Mouse (Mus musculus) embryonic fibroblast, embryonic 13.5 days (primary cell): ENCODE measurements at regions not wholly inside any gene's neighbourhood (a gene's known extent, or its start where the extent isn't known, plus 50 kb on each side); places are given as distances from the start of the nearest gene placed in this dataset.

ENCODE experiments used
- CTCF ChIP-seq: IDR thresholded peaks from 2 replicates; pipeline ENCODE4 v1.5.1; 2011; ENCODE audit warnings: mild to moderate bottlenecking, control low read depth, low read length, moderate library complexity, borderline replicate concordance; ENCODE audit not compliant: insufficient read depth
- POLR2A ChIP-seq: IDR thresholded peaks from 2 replicates; pipeline ENCODE4 v1.6.1; 2011; ENCODE audit warnings: low read depth, mild to moderate bottlenecking, control low read depth, low read length, moderate library complexity

DNA sequence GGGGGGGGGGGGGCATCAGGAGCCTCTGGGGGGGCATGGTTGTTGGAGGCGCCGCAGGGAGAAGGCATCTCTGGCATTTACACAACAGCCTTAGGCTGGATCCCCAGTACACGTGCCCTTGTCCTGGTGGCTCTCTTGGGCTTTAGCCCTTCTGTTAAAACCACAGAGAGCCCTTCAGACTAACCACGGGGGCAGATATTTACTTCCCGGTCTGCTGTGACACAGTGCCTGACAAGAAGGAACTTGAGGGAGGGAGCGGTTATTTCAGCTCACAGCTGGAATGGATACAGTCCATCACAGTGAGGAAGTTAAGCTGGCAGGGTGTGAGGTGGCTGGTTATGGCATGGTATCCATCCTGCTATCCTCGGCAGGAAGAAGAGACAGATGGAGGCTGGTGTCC, 71.0 kb upstream of the Gm11733 start:
- TF ChIP-seq POLR2A (no peak), CTCF (no peak)
